Mouse (Mus musculus) kidney, adult 18-20 months (tissue): ENCODE results near the gene Med12l.
"Not testable (repeated sequence)": the region's sequence is repeated elsewhere in the genome, so short reads cannot be mapped to it uniquely, and the experiment has no call there.

Experiments
- DNase-seq: peaks from one replicate; pipeline ENCODE4 v3.0.0; 2021

Gene Med12l

GRCm38 (mm10) chr3:59140941-59141340, 135.3 kb downstream of the Med12l start:
- not testable (repeated sequence) for DNase-seq

DNA sequence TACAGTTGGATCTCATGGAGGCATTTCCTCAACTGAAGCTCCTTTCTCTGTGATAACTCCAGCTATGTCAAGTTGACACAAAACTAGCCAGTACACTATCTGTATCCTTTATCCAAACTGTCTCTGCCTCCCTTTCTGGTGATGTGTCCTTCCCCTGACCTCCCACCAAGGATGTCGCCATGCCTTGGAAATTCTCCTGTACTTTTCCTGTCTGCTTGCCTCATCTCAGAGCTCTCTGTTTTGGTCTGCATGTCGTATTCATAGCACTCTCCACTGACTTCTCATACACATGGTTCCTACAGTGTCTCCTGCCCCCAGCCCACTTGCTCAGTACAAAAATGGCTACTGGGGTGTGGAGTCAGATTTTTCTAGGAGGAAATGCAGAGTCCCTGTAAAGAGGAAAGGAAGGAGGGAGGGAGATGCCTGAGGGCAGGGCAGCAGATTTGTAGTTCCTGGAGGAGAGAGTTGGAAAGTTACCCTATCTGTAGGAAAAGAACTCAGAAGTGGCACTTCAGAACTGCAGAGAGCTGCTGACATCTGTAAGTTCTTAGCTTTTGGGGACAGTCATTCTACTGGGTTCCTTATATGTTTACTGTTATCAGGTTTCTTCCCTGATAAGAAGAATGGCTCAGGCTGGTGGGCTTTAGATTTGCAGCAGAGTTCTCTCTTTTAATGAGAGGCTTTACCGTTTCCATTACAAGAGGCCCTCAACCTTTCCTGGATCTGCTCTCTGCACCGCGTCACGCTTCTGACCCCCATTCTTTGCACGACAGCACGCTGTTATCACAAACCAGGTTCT, 136.1 kb downstream of the Med12l start:
- no peak for DNase-seq

- no peak for DNase-seq
These were observed 139.6 kb downstream of the Med12l start for GRCm38 (mm10) chr3:59145194-59145593.

GRCm38 (mm10) chr3:59149646-59150045, 144.0 kb downstream of the Med12l start:
- no peak for DNase-seq

GRCm38 (mm10) chr3:59150624-59151023, 145.0 kb downstream of the Med12l start:
- DNase-seq: no peak

DNA sequence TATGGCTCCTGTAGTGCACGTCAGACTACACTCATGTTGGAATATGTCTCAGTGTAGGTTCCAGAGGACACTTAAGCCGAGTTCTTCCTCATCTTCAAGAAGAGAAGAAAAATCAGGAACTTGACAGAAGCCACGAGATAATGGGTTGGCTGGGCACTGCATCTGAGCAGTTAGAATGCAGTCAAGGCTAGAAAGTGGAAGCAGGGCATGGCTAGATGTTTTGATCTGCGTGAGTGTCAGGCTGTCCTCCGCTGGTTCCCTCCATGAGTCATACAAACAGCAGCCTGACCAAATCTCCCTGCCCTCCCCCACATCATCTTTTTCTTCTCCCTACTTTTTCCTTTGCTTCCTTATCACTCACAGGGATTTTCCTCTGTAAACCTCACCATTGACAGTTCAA, 147.8 kb downstream of the Med12l start, which contains the start of gene P2ry14:
P2ry14 (minus strand) TSS at position 195 of the 400 bp plus-strand sequence.
- no peak for DNase-seq

DNA sequence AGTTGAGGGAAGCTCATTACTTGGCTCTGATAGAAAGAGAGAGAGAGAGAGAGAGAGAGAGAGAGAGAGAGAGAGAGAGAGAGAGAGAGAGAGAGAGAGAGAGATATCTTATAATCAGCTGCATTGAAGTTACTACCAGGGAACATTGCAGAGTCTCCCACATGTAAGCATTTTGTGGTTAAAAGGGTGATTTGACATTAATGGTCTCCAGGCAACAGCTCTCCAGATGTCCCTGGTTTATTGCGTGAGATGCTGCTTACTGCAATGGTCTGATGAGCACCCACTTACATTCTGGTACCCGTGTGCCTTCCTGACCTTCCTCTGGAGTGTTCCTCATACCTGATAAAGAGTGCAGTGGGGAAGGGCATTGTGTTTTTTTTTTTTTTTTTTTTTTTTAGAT, 149.3 kb downstream of the Med12l start:
- DNase-seq: no peak

GRCm38 (mm10) chr3:59155404-59155803, 149.8 kb downstream of the Med12l start:
- DNase-seq: no peak

DNA sequence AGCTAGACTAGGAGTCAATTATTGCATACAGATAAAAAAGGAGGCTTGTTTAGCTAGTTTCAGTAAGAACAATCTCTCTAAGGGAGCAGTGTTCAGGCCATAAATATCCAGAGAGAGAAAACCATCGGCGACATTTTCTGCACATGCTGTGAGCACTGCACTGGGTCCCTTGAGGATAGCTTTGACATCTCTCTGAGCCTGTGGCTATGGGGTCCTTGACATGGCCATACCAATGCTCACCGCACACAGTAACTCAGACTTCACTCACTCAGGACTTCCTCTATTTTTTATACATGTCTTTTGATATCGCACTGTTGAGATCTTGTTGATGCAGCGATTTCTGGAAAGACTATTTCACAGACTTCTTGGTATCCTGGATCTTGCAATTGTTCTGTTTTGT, 151.4 kb downstream of the Med12l start:
- no peak for DNase-seq

- DNase-seq: no peak
These were observed 154.8 kb downstream of the Med12l start for GRCm38 (mm10) chr3:59160465-59160864.

- no peak for DNase-seq
These were observed 161.9 kb downstream of the Med12l start for GRCm38 (mm10) chr3:59167417-59168054.

- DNase-seq: no peak
These were observed 162.9 kb downstream of the Med12l start for GRCm38 (mm10) chr3:59168476-59168875.

DNA sequence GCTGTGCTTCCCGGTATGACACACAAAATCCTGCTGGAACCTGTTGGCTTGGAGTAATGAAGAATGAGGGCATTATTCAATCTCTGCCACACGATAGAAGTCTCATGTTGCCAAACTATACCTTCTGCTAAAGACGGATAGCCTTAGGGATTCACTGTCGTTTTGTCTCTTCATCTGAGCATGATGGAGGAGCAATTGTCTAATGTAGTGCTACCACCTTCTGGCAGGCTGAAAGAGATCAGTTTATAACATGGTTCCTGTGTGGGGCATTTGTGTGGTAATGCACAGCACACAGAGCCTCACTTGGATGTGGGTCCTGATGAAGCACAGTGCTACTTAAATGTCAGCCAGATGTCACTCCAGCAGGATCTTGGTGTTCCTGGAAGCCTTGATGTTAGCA, 163.6 kb downstream of the Med12l start:
- DNase-seq: no peak

GRCm38 (mm10) chr3:59169921-59170627, 164.4 kb downstream of the Med12l start:
- no peak for DNase-seq

DNA sequence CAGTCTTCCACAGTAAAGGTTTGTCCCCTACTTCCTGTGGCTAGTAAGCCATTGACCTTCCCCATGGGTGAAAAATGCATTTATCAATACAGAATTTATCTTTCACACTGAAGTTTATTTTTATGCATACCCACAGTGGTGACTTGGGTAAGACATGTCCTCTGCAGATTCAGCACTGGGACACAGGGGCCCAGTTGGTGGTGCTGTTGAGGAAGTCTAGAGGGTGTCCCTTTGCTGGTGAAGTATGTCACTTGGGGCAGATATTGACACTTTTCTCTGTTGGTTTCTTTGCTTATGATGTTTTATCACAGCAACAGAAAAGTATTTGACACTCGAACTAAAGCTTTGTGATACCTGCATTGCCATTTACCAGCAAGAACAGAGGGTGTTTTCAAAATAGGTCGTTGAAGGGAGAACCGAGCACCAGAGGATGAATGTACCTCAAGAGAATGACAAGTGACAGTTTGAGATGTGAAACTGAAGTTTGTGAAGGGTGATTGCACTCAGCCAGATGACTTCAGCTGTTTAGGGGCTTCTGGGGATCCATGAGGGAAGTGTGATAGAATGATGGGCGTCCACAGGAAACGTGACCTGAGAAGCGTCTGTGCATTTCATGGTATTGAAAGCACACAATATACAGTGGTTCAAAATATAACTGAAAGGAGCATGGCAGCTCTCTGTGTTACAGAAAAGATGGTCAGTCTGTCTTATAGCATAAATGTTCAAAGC, 169.0 kb downstream of the Med12l start:
- no peak for DNase-seq

GRCm38 (mm10) chr3:59175234-59175633, 169.6 kb downstream of the Med12l start:
- no peak for DNase-seq

DNA sequence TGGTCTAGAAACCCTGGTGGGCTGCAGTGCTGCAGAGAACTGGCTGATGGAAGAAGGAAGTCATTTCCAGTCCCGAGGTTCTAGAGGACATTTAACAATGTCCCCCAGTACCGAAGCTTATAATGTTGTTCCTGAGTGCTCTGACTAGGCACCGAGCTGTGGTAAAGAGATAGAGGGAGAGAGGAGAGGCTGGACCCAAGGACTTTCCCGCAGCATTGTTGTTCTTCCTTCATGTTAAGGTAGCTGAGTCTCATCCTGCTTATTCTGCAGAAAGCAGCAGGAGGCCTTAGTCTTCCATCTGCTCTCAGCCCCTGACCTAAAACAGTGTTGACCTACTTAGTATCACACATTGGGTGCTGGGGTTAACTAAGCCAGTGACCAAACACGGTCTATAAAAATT, 171.2 kb downstream of the Med12l start:
- DNase-seq: no peak

DNA sequence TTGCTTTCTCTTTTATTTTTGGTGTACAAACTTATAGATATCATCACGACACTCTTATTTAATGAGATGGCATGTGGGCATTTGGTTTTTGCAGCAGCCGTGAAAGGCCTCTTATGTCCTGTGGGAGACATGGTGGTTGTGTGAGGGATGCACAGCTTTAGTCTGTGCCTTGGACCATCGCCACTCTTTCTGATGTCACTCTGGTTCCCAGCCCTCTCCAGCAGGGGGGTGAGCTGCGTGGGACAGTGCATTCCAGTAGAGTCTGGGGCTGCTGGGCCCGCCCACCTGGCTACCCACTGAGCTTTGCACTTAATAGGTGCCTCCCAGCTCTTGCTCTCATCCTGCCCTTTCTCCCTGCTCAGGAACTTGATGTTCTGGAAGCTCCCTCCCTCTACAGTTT, 175.5 kb downstream of the Med12l start:
- DNase-seq: no peak

GRCm38 (mm10) chr3:59182129-59182528, 176.5 kb downstream of the Med12l start:
- DNase-seq: no peak

DNA sequence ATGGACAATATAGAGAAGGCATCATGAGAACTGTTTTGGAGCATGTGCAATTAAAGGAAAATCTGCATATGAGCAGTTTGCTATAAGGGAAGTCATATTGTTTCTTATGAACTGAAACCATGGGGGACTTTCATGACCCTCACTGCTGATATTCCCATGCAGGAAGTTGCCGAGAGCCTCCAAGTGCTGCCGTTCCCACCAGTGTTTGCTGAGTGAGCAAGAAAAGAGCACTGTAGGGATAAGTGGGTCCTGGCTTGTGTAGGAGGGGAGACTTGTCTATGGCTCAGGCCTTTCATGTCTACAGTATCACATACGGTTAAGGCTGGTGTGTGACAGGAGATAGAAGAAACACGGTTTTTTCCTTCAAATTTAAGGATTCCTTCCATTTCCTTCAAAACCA, 180.0 kb downstream of the Med12l start:
- no peak for DNase-seq

DNA sequence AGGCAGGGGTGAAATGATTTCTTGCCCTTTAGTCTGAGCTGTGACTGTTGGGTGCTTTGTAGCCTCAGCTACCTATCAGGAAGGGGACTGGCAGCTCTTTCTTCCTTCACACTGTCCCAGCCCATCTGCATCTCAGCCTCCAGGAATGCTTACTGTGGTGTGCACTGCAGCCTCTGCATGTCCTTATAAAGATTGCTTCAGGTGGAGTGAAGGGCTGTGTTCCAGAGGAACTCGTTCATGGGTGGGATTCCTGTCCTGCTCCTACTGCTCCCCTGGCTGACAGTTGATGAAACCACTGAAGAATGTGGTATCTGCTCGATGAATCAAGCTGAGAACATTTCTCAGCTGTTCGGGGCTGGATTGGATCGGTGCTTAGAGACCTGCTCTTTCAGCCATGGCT, 181.7 kb downstream of the Med12l start:
- DNase-seq: no peak

DNA sequence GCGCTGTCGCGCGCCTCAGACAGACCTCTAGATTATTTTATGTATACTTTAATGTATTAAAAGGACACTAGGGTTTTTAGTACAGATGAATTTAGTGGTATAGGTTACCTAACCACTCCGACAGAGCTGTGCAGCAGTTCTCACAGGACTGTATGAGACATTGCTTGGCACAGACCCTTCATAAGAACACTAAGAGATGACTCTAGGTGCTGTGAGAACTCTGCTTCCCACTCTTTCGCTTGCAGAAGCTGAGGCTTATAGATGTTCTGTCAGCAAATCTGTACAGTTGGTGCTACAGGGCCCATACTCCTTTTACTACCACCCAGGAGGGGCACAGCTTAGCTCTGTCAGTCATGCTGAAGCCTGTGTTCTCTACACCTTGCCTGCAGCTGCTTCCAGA, 186.0 kb downstream of the Med12l start:
- no peak for DNase-seq

DNA sequence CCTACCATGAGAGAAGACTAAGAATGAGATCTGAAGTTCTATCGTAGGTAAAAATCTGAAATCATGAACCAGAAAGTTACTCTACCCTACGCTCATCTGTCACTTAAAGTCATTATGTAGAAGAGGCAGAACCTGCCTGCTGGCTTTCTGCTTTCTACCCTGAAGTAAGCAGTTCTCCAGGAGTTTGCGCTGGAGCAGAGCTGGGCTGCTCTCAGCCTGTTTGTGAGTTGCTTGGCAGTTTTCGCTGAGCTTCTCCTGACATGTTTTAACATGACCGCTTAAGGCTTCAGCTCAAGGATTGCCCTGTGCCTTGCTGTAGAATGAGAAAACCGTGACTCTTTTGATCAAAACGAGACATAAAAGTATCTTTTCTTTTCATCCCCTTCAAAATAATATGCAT, 188.5 kb downstream of the Med12l start:
- DNase-seq: no peak
